Mouse (Mus musculus): ENCODE results near the gene Trpm5. TPM values are rescaled to one million over a fixed set of nuclear protein-coding genes. Genes with fewer than 3 reads are reported as not detected.

Gene Trpm5
- polyA plus RNA-seq, 1 experiment from 2014 or later = 0.42 TPM

DNA sequence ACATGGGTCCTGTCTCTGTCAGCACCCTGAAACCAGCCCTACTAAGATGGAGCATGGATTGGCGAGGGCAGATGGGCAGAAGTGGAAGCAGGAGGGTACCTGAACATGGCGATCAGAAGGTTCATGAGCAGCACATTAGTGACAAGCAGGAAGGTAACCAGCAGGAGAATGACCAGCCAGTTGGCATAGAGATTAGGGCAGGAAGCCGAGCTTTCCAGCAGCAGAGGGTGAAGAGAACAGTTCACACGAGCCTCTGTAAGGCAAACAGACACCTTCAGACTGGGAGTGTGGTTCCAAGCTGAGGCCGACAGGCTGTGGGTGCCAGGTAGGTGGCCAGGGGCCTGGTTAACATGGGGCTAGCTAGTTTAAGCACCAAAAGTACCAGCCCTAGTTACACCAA lies 19.0 kb downstream of the Trpm5 start:
- Histone ChIP-seq H3K9ac (replicated peaks) (no peak overlapping the region), H3K4me1 (ENCODE audit: insufficient read depth) (peaks cover 4% of the 10 kb centered on the region), H3K4me3 (ENCODE audit: low read depth, low read length) (no peak overlapping the region), H3K4me2 (ENCODE audit: low read depth, low read length) (no peak overlapping the region), H3K36me3 (replicated peaks; ENCODE audit: insufficient read depth, low read length) (no peaks in the 10 kb centered on the region), H3K27me3 (ENCODE audit: insufficient read depth, low read length) (no peaks in the 10 kb centered on the region), H3K27ac (ENCODE audit: low read depth) (no peak overlapping the region), H3K9me3 (ENCODE audit: low read length) (no peaks in the 10 kb centered on the region)
- DNase-seq = no peak
- 67% methylated on average over 5 of the region's 5 CpGs for WGBS (ENCODE audit: insufficient replicate concordance)
- ATAC-seq = no peak
- TF ChIP-seq EP300 (IDR thresholded peaks at IDR 0.05; ENCODE audit: low read depth) (no peak), CTCF (IDR thresholded peaks at IDR 0.05; ENCODE audit: low read depth) (no peak)

DNA sequence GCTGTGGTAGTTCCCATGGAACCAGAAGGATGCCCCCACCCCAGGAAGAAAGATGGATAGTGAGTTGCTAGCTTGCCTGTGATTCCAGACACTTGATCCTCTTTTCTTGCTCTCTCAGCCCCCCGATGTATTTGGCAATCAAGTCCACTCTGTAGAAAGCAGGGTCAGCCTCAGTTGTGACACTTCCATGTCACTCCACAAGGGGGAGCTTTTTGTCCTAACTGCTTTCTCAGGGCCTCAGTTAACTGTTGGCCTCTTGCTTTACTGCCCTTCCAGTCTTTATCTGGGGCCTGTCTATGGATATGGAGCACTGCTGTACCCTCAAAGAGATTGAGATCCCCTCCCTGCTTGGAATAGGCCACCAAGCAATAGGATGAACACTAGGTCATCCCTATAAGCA lies 21.4 kb downstream of the Trpm5 start:
- DNase-seq = peak; percentile 67
- ATAC-seq = no peak
- no peak overlapping the region for H3K27ac ChIP-seq (ENCODE audit: low read depth)
- no peak overlapping the region for H3K9ac ChIP-seq (replicated peaks)
- H3K27me3 ChIP-seq (ENCODE audit: insufficient read depth, low read length) = no peaks in the 10 kb centered on the region
- 50% methylated on average over 1 of the region's 1 CpGs for WGBS (ENCODE audit: insufficient replicate concordance)
- no peak overlapping the region for H3K4me2 ChIP-seq (ENCODE audit: low read depth, low read length)
- no peaks in the 10 kb centered on the region for H3K36me3 ChIP-seq (replicated peaks; ENCODE audit: insufficient read depth, low read length)
- no peak overlapping the region for H3K4me3 ChIP-seq (ENCODE audit: low read depth, low read length)
- TF ChIP-seq EP300 (IDR thresholded peaks at IDR 0.05; ENCODE audit: low read depth) (no peak), CTCF (IDR thresholded peaks at IDR 0.05; ENCODE audit: low read depth) (peak; percentile 78)
- peaks cover 17% of the 10 kb centered on the region for H3K4me1 ChIP-seq (ENCODE audit: insufficient read depth)
- no peaks in the 10 kb centered on the region for H3K9me3 ChIP-seq (ENCODE audit: low read length)

DNA sequence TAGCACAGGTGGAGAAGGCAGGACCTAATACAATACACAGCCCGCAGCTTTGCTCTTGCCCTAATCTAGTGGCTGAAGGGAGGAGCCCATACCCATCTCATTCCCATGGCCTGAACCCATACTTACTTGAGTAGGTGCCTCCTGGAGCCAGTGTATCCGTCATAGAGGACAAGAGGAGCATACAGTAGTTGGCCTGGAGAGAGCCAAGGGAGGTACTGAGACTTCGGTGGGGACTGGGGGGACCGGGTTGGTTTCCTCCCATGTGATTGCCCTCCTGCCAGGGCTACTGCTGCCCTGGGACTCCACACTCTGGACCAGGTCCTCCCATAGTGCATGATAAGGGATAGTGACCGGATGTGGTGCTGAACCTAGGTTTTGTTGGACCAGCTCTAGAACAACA lies 21.8 kb downstream of the Trpm5 start:
- DNase-seq = no peak
- TF ChIP-seq EP300 (IDR thresholded peaks at IDR 0.05; ENCODE audit: low read depth) (no peak), CTCF (IDR thresholded peaks at IDR 0.05; ENCODE audit: low read depth) (no peak)
- 71% methylated on average over 5 of the region's 5 CpGs for WGBS (ENCODE audit: insufficient replicate concordance)

GRCm38 (mm10) chr7:143070506-143071070 lies 23.9 kb downstream of the Trpm5 start:
- Histone ChIP-seq H3K27me3 (ENCODE audit: insufficient read depth, low read length) (no peaks in the 10 kb centered on the region), H3K4me1 (ENCODE audit: insufficient read depth) (peaks cover 17% of the 10 kb centered on the region), H3K9me3 (ENCODE audit: low read length) (no peaks in the 10 kb centered on the region), H3K36me3 (replicated peaks; ENCODE audit: insufficient read depth, low read length) (peaks cover 23% of the 10 kb centered on the region), H3K27ac (ENCODE audit: low read depth) (no peak overlapping the region), H3K4me3 (ENCODE audit: low read depth, low read length) (peak overlapping the region; percentile 90), H3K4me2 (ENCODE audit: low read depth, low read length) (peak overlapping the region; percentile 94), H3K9ac (replicated peaks) (peak overlapping the region; percentile 91)
- ATAC-seq = no peak
- TF ChIP-seq EP300 (IDR thresholded peaks at IDR 0.05; ENCODE audit: low read depth) (no peak), CTCF (IDR thresholded peaks at IDR 0.05; ENCODE audit: low read depth) (no peak)
- WGBS (ENCODE audit: insufficient replicate concordance) = 88% methylated on average over 10 of the region's 10 CpGs
- DNase-seq = no peak

More for the DNA sequence above, 21.8 kb downstream of the Trpm5 start:
- H3K9me3 ChIP-seq (ENCODE audit: low read length) = no peaks in the 10 kb centered on the region
- H3K36me3 ChIP-seq (replicated peaks; ENCODE audit: insufficient read depth, low read length) = peaks cover 4% of the 10 kb centered on the region; the same call in 1 of the 2 replicates
- no peak overlapping the region for H3K4me2 ChIP-seq (ENCODE audit: low read depth, low read length)
- H3K4me3 ChIP-seq (ENCODE audit: low read depth, low read length) = no peak overlapping the region
- peaks cover 17% of the 10 kb centered on the region for H3K4me1 ChIP-seq (ENCODE audit: insufficient read depth)
- ATAC-seq = no peak
- no peaks in the 10 kb centered on the region for H3K27me3 ChIP-seq (ENCODE audit: insufficient read depth, low read length)
- no peak overlapping the region for H3K9ac ChIP-seq (replicated peaks)
- H3K27ac ChIP-seq (ENCODE audit: low read depth) = no peak overlapping the region

GRCm38 (mm10) chr7:143069751-143070400 lies 24.6 kb downstream of the Trpm5 start:
- WGBS (ENCODE audit: insufficient replicate concordance) = 12% methylated on average over 30 of the region's 30 CpGs
- Histone ChIP-seq H3K36me3 (replicated peaks; ENCODE audit: insufficient read depth, low read length) (peaks cover 29% of the 10 kb centered on the region), H3K4me3 (ENCODE audit: low read depth, low read length) (peak overlapping the region; percentile 90), H3K27ac (ENCODE audit: low read depth) (peak overlapping the region; percentile 86), H3K9me3 (ENCODE audit: low read length) (no peaks in the 10 kb centered on the region), H3K4me1 (ENCODE audit: insufficient read depth) (peaks cover 17% of the 10 kb centered on the region), H3K27me3 (ENCODE audit: insufficient read depth, low read length) (no peaks in the 10 kb centered on the region), H3K9ac (replicated peaks) (peak overlapping the region; percentile 91), H3K4me2 (ENCODE audit: low read depth, low read length) (peak overlapping the region; percentile 94)
- no peak; the same call in 1 of the 2 replicates for ATAC-seq
- DNase-seq = no peak
- TF ChIP-seq CTCF (IDR thresholded peaks at IDR 0.05; ENCODE audit: low read depth) = no peak
- TF ChIP-seq EP300 (IDR thresholded peaks at IDR 0.05; ENCODE audit: low read depth) = no peak

- Histone ChIP-seq H3K4me2 (ENCODE audit: low read depth, low read length) (peak within 1 kb of the TSS; percentile 94), H3K9me3 (ENCODE audit: low read length) (no peaks in the 10 kb centered on the region), H3K27me3 (ENCODE audit: insufficient read depth, low read length) (no peaks in the 10 kb centered on the region), H3K4me3 (ENCODE audit: low read depth, low read length) (peak within 1 kb of the TSS; percentile 90), H3K9ac (replicated peaks) (peak within 1 kb of the TSS; percentile 91), H3K27ac (ENCODE audit: low read depth) (peak within 1 kb of the TSS; percentile 86), H3K4me1 (ENCODE audit: insufficient read depth) (peaks cover 17% of the 10 kb centered on the region), H3K36me3 (replicated peaks; ENCODE audit: insufficient read depth, low read length) (peaks cover 38% of the 10 kb centered on the region)
- TF ChIP-seq CTCF (IDR thresholded peaks at IDR 0.05; ENCODE audit: low read depth) (no peak), EP300 (IDR thresholded peaks at IDR 0.05; ENCODE audit: low read depth) (peak; percentile 83)
- DNase-seq (peak; percentile 96), ATAC-seq (peak; percentile 94)
- under 1% methylated on average over 51 of the region's 51 CpGs for WGBS (ENCODE audit: insufficient replicate concordance)
These were observed 25.4 kb downstream of the Trpm5 start, which contains the start of gene Tssc4 for GRCm38 (mm10) chr7:143068882-143069591. TSS of gene Tssc4 (plus strand) at chr7:143069249.

All from liver, postnatal 0 days (tissue).